Mouse (Mus musculus): Measurements from ENCODE around the gene Srd5a1.
A peak's percentile ranks its signal among the peaks of the same experiment; 100 is the strongest.
"Not testable (repeated sequence)": the region's sequence is repeated elsewhere in the genome, so short reads cannot be mapped to it uniquely, and the experiment has no call there.

The Srd5a1 gene

GRCm38 (mm10) chr13:69624510-69624909 lies 13.3 kb upstream of the Srd5a1 start:
- DNase-seq (ENCODE audit: low spot score): no peak

GRCm38 (mm10) chr13:69623843-69624242 lies 12.6 kb upstream of the Srd5a1 start:
- DNase-seq (ENCODE audit: low spot score): no peak

GRCm38 (mm10) chr13:69616716-69617115 lies 5.5 kb upstream of the Srd5a1 start:
- DNase-seq (ENCODE audit: low spot score): no peak

- peak; percentile 14 for DNase-seq (ENCODE audit: low spot score)
Observed at GRCm38 (mm10) chr13:69612175-69612544, 918 bp upstream of the Srd5a1 start.

GRCm38 (mm10) chr13:69610751-69611397 lies 368 bp downstream of the Srd5a1 start:
- DNase-seq (ENCODE audit: low spot score): no peak

- no peak for DNase-seq (ENCODE audit: low spot score)
Observed at GRCm38 (mm10) chr13:69608734-69609133, 2.5 kb downstream of the Srd5a1 start.

GRCm38 (mm10) chr13:69604670-69605069 lies 6.6 kb downstream of the Srd5a1 start:
- no peak for DNase-seq (ENCODE audit: low spot score)

GRCm38 (mm10) chr13:69601321-69601720 lies 9.9 kb downstream of the Srd5a1 start:
- no peak for DNase-seq (ENCODE audit: low spot score)

GRCm38 (mm10) chr13:69600863-69601262 lies 10.4 kb downstream of the Srd5a1 start:
- DNase-seq (ENCODE audit: low spot score): not testable (repeated sequence)

GRCm38 (mm10) chr13:69598867-69599266 lies 12.4 kb downstream of the Srd5a1 start:
- no peak for DNase-seq (ENCODE audit: low spot score)

GRCm38 (mm10) chr13:69596515-69596914 lies 14.7 kb downstream of the Srd5a1 start:
- no peak for DNase-seq (ENCODE audit: low spot score)

GRCm38 (mm10) chr13:69595911-69596310 lies 15.3 kb downstream of the Srd5a1 start:
- no peak for DNase-seq (ENCODE audit: low spot score)

- DNase-seq (ENCODE audit: low spot score): no peak
Observed at GRCm38 (mm10) chr13:69594577-69595256, 16.5 kb downstream of the Srd5a1 start.

GRCm38 (mm10) chr13:69593453-69593852 lies 17.8 kb downstream of the Srd5a1 start:
- no peak for DNase-seq (ENCODE audit: low spot score)

- no peak for DNase-seq (ENCODE audit: low spot score)
Observed at GRCm38 (mm10) chr13:69592226-69592625, 19.0 kb downstream of the Srd5a1 start.

GRCm38 (mm10) chr13:69591338-69591737 lies 19.9 kb downstream of the Srd5a1 start:
- DNase-seq (ENCODE audit: low spot score): no peak

- DNase-seq (ENCODE audit: low spot score): no peak
Observed at GRCm38 (mm10) chr13:69588263-69588662, 23.0 kb downstream of the Srd5a1 start.

- no peak for DNase-seq (ENCODE audit: low spot score)
Observed at GRCm38 (mm10) chr13:69587849-69588248, 23.4 kb downstream of the Srd5a1 start.

- no peak for DNase-seq (ENCODE audit: low spot score)
Observed at GRCm38 (mm10) chr13:69586337-69586736, 24.9 kb downstream of the Srd5a1 start.

- no peak for DNase-seq (ENCODE audit: low spot score)
Observed at GRCm38 (mm10) chr13:69585828-69586227, 25.4 kb downstream of the Srd5a1 start.

- DNase-seq (ENCODE audit: low spot score): no peak
Observed at GRCm38 (mm10) chr13:69583591-69583990, 27.7 kb downstream of the Srd5a1 start.

- DNase-seq (ENCODE audit: low spot score): no peak
Observed at GRCm38 (mm10) chr13:69582411-69582810, 28.8 kb downstream of the Srd5a1 start.

- DNase-seq (ENCODE audit: low spot score): no peak
Observed at GRCm38 (mm10) chr13:69577181-69577834, 33.9 kb downstream of the Srd5a1 start.

All from c-Kit-positive CD71-positive TER-119-positive erythroid progenitor cells, embryonic 14.5 days (primary cell).